Mouse (Mus musculus) kidney, embryonic 14.5 days (tissue): ENCODE data around the gene Sec24a. TPM values are rescaled to one million over a fixed set of nuclear protein-coding genes. Genes with fewer than 3 reads are reported as not detected.
"Not testable (repeated sequence)": the region's sequence is repeated elsewhere in the genome, so short reads cannot be mapped to it uniquely, and the experiment has no call there.

Source experiments
- ATAC-seq: fragments of 200-750 bp; cut with Nextera tagmentation; 2 replicates; pipeline ENCODE4 v1.8.0; 2017; ENCODE audit warnings: moderate number of reproducible peaks, mild to moderate bottlenecking, moderate TSS enrichment, moderate library complexity; ENCODE audit not compliant: low FRiP score, low TSS enrichment
- H3K27ac ChIP-seq: fragments of 300-500 bp; sonication (generic); 2 replicates; pipeline ENCODE4 v1.5.1; 2014; ENCODE audit warnings: low read depth, mild to moderate bottlenecking, low read length, moderate library complexity, mixed read lengths
- H3K27me3 ChIP-seq: fragments of 300-500 bp; sonication (generic); 2 replicates; pipeline ENCODE4 v1.6.1; 2014; ENCODE audit warnings: mild to moderate bottlenecking, low read length; ENCODE audit not compliant: control insufficient read depth, insufficient read depth
- H3K36me3 ChIP-seq: fragments of 300-500 bp; sonication (generic); 2 replicates; pipeline ENCODE4 v1.6.1; 2014; ENCODE audit warnings: low read length, mixed read lengths; ENCODE audit not compliant: control insufficient read depth, insufficient read depth
- H3K4me1 ChIP-seq: fragments of 300-500 bp; sonication (generic); 2 replicates; pipeline ENCODE4 v1.6.1; 2014; ENCODE audit warnings: low read length, mixed read lengths; ENCODE audit not compliant: control insufficient read depth, insufficient read depth
- H3K4me2 ChIP-seq: fragments of 300-500 bp; sonication (generic); replicated peaks from 2 replicates; pipeline ENCODE4 v1.6.1; 2014; ENCODE audit warnings: low read depth, mild to moderate bottlenecking, low read length
- H3K4me3 ChIP-seq: fragments of 300-500 bp; sonication (generic); 2 replicates; pipeline ENCODE4 v1.5.1; 2014; ENCODE audit warnings: mild to moderate bottlenecking, low read length
- H3K9ac ChIP-seq: fragments of 300-500 bp; sonication (generic); 2 replicates; pipeline ENCODE4 v1.6.1; 2014; ENCODE audit warnings: low read depth, mild to moderate bottlenecking, low read length, moderate library complexity
- H3K9me3 ChIP-seq: fragments of 300-500 bp; sonication (generic); 2 replicates; pipeline ENCODE4 v1.6.1; 2016; ENCODE audit warnings: low read length; ENCODE audit not compliant: control insufficient read depth
- WGBS: fragments of 180-500 bp; shearing (Covaris S2); extraction: QIAGEN DNeasy Blood & Tissue Kit; methylation state at CpG from one replicate; pipeline ENCODE4 v1.1.7; 2014; 5-methylcytosine and 5-hydroxymethylcytosine counted together
- polyA plus RNA-seq: library from polyadenylated mRNA; unstranded; fragments of >200 nt; fragmentation: Nextera tagmentation; extraction: Ambion mirVana; gene quantifications from 2 replicates; pipeline ENCODE4 v1.2.1, GENCODE M21; 2014

The Sec24a gene
- polyA plus RNA-seq, 1 experiment from 2014 or later, result 18.3 TPM

DNA sequence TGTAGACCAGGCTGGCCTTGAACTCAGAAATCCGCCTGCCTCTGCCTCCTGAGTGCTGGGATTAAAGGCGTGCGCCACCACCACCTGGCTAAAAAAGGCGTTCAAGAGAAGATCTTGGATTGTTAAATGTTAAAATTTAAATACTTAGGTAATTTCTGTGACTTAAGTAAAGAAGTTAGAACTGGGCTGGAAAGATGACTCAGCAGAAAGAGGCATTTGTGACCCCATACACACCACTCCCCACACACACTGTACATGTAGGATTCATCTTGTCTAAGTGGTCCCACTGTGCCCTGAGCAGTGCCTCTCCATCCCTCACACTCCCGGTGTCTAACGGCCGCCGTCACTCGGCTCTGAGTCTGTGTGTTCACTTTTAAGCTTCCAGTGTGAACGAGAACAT is 57.0 kb downstream of the Sec24a start:
- H3K4me1 ChIP-seq, result no peaks in the 10 kb centered on the region
- ATAC-seq, result no peak
- no peak overlapping the region for H3K9ac ChIP-seq
- H3K27me3 ChIP-seq, result no peaks in the 10 kb centered on the region
- no peak overlapping the region for H3K27ac ChIP-seq
- no peak overlapping the region for H3K4me2 ChIP-seq
- WGBS, result 95% methylated on average over 10 of the region's 10 CpGs
- no peak overlapping the region for H3K4me3 ChIP-seq
- peaks cover 69% of the 10 kb centered on the region for H3K36me3 ChIP-seq
- H3K9me3 ChIP-seq, result no peaks in the 10 kb centered on the region

- 69% methylated on average over 10 of the region's 10 CpGs for WGBS
- peaks cover 78% of the 10 kb centered on the region for H3K36me3 ChIP-seq
- no peak overlapping the region for H3K4me3 ChIP-seq
Measured at GRCm38 (mm10) chr11:51703379-51703998, 59.9 kb downstream of the Sec24a start.

DNA sequence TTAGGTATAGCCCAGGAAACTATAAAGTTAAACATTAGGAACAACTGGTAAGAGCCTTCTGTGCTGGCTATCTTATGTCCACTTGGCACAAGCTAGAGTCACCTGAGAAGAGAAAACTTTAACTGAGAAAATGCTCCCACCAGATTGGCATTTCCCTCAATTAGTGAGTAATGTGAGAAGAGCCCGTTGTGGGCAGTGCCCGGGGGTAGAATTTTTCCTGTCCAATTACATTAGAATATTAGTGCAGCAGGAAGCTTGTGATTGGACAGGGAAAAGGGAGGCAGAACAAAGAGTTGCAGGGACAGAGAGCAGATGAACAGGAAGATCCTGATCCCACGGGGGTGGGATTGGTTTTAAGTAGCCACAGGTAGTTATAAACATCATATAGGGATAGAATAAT is 60.6 kb downstream of the Sec24a start:
- Histone ChIP-seq H3K27ac (no peak overlapping the region), H3K36me3 (peaks cover 78% of the 10 kb centered on the region), H3K27me3 (no peaks in the 10 kb centered on the region), H3K9ac (no peak overlapping the region), H3K4me3 (no peak overlapping the region), H3K4me2 (no peak overlapping the region), H3K9me3 (no peaks in the 10 kb centered on the region), H3K4me1 (no peaks in the 10 kb centered on the region)
- ATAC-seq, result no peak
- 47% methylated on average over 3 of the region's 3 CpGs for WGBS

More at GRCm38 (mm10) chr11:51703379-51703998, 59.9 kb downstream of the Sec24a start:
- Histone ChIP-seq H3K4me1 (no peaks in the 10 kb centered on the region), H3K9me3 (no peaks in the 10 kb centered on the region), H3K27me3 (no peaks in the 10 kb centered on the region), H3K9ac (no peak overlapping the region), H3K27ac (no peak overlapping the region), H3K4me2 (no peak overlapping the region)
- no peak for ATAC-seq

- Histone ChIP-seq H3K4me2 (no peak overlapping the region), H3K9me3 (no peaks in the 10 kb centered on the region), H3K9ac (no peak overlapping the region), H3K27ac (no peak overlapping the region), H3K4me1 (no peaks in the 10 kb centered on the region), H3K4me3 (no peak overlapping the region), H3K27me3 (no peaks in the 10 kb centered on the region), H3K36me3 (peaks cover 36% of the 10 kb centered on the region)
- ATAC-seq, result no peak
- 96% methylated on average over 3 of the region's 3 CpGs for WGBS
Measured at GRCm38 (mm10) chr11:51694984-51695383, 68.5 kb downstream of the Sec24a start.

GRCm38 (mm10) chr11:51690597-51690996 is 72.8 kb downstream of the Sec24a start:
- not testable (repeated sequence) for H3K4me3 ChIP-seq, H3K9me3 ChIP-seq, ATAC-seq, H3K27me3 ChIP-seq, H3K36me3 ChIP-seq, H3K4me2 ChIP-seq, H3K9ac ChIP-seq, H3K27ac ChIP-seq
- 88% methylated on average over 1 of the region's 3 CpGs for WGBS
- H3K4me1 ChIP-seq, result peaks cover 14% of the 10 kb centered on the region; the same call in 1 of the 2 replicates

GRCm38 (mm10) chr11:51689343-51689742 is 74.1 kb downstream of the Sec24a start:
- H3K4me3 ChIP-seq, result peak overlapping the region; percentile 83
- H3K9me3 ChIP-seq, result no peaks in the 10 kb centered on the region
- peaks cover 14% of the 10 kb centered on the region; the same call in 1 of the 2 replicates for H3K4me1 ChIP-seq
- H3K36me3 ChIP-seq, result peaks cover 6% of the 10 kb centered on the region; the same call in 1 of the 2 replicates
- H3K27me3 ChIP-seq, result no peaks in the 10 kb centered on the region
- H3K4me2 ChIP-seq, result peak overlapping the region; percentile 67
- H3K27ac ChIP-seq, result peak overlapping the region; percentile 97
- peak overlapping the region; percentile 64 for H3K9ac ChIP-seq
- ATAC-seq, result no peak
- WGBS, result 25% methylated on average over 6 of the region's 6 CpGs

- Histone ChIP-seq H3K4me2 (peak within 1 kb of the TSS; percentile 69), H3K9me3 (no peaks in the 10 kb centered on the region), H3K36me3 (peaks cover 6% of the 10 kb centered on the region; the same call in 1 of the 2 replicates), H3K27me3 (no peaks in the 10 kb centered on the region), H3K9ac (peak within 1 kb of the TSS; percentile 82), H3K4me1 (peaks cover 14% of the 10 kb centered on the region; the same call in 1 of the 2 replicates), H3K4me3 (peak within 1 kb of the TSS; percentile 83), H3K27ac (peak within 1 kb of the TSS; percentile 97)
- ATAC-seq, result peak; percentile 99
- WGBS, result under 1% methylated on average over 60 of the region's 60 CpGs
Measured at GRCm38 (mm10) chr11:51688330-51689328, 74.8 kb downstream of the Sec24a start, which contains the start of gene 0610009B22Rik. TSS of gene 0610009B22Rik (minus strand) at chr11:51688874.

DNA sequence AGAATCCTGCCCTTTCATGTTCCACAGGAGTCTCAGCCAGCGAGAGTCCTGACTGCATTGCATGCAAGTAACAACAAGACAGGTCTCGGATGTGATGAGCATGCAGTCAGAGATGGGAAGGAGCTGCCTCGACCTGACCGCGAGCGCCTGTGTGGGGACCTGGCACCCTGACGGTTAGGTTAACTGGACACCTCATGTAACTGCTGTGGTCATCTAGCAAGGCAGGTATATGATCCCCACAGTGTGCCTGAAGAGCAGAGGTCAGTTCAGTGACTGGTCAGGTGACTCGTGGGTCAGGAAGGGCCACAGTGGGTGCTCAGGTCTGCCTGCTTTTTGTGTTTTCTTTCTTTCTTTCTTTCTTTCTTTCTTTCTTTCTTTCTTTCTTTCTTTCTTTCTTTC is 81.5 kb downstream of the Sec24a start:
- no peak overlapping the region for H3K27ac ChIP-seq
- no peak overlapping the region for H3K4me3 ChIP-seq
- 0 out of 2 replicates have a peak, but pooled peaks have one; percentile 33 for ATAC-seq
- no peak overlapping the region for H3K4me2 ChIP-seq
- H3K9me3 ChIP-seq, result no peaks in the 10 kb centered on the region
- 0 out of 2 replicates have a peak, but pooled peaks cover 3% of the 10 kb centered on the region for H3K4me1 ChIP-seq
- H3K9ac ChIP-seq, result no peak overlapping the region
- WGBS, result 44% methylated on average over 8 of the region's 8 CpGs
- H3K27me3 ChIP-seq, result no peaks in the 10 kb centered on the region
- H3K36me3 ChIP-seq, result peaks cover 3% of the 10 kb centered on the region; the same call in 1 of the 2 replicates
